Mouse (Mus musculus) ZHBTc4 (cell line): ENCODE measurements around the gene Mpv17l.

Source experiments
- DNase-seq: peaks from one replicate; pipeline ENCODE4 v3.0.0-alpha.2; 2011; ENCODE audit warnings: low read depth, low spot score

Mpv17l gene

DNA sequence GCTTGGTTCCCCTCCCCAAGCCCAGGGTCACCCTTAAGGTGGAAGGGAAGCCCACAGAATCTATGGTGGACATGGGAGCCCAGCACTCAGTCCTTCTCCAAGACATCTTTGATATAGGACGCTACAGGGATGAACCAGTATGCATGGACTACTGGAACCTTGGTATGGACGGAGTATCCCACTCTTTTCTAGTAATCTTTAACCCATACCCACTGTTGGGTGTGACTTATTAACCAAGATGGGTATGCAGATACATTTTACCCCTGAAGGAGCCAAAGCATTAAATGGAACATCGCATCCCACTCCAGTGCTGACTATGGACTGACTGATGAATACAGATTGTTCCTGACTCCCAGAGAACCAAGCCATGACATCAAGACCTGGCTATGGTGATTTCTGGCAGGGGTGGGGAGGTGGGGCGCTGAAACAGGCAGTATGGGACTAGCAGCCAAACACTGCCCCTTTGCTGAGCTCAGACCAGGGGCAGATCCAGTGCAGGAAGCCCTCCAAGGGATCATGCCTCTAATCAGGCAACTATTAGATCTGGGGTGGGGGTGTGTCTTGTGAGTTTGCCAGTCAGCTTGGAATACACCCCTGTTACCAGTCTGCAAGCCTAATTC is 24.6 kb downstream of the Mpv17l start:
- no peak for DNase-seq

DNA sequence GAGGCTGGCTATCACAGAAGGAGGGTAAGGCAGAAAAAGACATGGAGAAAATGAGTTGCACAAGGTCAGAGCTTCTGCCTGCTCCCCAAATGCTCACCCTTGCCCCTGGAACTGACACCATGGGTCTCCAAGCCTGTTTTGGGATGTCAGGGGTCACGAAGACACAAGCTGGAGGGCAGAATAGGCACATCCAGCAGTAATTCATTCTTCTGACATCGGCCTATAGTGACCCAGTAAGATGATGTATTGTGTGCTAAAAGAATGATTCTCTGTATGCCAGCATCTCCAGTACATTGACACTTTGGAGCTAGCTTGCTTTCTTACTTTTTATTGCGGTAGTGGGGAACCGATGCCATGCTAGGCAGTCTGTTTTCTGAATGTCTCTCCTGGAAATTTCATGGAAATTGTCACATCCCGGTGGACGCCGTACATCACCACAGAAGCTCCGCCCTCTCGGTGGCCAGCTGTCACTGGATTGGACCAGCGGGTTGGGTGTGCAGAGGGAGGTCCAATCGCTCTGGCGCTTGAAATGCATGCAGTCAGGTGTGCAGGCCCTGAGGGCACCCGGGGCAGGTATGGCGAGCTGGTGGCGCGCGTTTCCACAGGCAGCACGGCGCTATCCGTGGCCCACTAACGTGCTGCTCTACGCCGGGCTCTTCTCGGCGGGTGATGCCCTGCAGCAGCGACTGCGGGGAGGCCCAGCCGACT is 37.3 kb downstream of the Mpv17l start:
- peak; percentile 95 for DNase-seq

DNA sequence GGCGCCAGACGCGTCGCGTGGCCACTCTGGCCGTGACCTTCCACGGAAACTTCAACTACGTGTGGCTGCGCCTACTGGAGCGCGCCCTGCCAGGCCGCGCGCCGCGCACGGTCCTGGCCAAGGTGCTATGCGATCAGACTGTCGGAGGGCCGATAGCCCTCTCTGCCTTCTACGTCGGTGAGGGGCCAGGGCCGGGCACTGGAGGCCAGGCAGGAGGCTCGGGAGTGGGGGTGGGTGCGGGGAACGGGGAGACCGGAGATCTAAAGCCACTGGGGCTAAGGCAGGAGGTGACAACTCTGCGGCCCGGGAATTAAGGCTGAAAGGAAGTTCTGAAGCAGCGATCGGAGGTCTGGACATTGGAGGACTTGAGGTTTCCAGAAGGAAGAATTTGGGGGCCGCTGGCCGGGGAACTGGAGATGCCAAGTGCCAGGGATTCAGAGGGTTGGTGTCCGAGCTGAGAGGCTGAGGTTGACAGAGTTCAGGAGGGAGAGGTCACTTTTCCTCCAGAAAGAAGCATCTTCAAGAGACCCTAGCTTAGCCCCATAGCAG is 38.0 kb downstream of the Mpv17l start:
- DNase-seq: no peak

GRCm38 (mm10) chr16:13944178-13944577 is 41.2 kb downstream of the Mpv17l start:
- no peak for DNase-seq

DNA sequence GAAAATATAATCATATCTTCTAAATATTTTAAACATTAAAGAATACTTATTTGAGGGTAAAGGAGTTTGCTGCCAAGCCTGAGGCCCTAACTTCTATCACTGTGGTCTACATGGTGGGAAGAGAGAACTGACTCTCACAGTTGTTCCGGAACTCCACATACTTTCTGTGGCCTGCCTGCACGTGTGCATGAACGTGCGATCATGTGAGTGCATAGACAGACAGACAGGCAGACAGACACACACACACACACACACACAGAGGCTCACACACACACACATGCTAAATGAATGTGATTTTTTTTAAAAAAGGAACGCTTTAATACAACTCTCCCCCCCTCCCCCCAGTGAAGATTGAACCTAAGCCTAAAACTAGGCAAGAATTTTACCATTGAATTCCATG is 41.8 kb downstream of the Mpv17l start:
- no peak for DNase-seq

DNA sequence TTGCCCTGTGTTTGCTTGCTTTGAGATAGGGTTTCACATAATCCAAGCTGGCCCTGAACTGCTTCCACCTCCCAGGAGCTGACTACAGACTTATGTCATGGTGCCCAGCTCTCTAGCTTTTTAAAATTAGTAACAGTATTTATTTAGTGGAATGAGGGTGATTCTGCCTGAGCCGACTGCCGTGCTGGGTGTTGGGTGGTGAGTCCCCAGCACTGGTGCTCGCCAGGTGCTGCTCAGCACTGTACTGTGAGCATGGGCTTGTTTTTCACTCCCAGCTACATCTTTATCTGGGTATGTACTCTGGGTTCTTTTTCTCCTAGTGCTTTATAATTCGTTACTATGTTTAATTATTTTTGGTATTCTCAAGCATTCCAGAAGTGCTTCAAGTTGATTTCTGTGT is 42.2 kb downstream of the Mpv17l start:
- DNase-seq: no peak

- no peak for DNase-seq
Observed at GRCm38 (mm10) chr16:13946306-13946705, 43.3 kb downstream of the Mpv17l start.

- peak; percentile 69 for DNase-seq
Observed at GRCm38 (mm10) chr16:13951245-13951644, 48.3 kb downstream of the Mpv17l start.

DNA sequence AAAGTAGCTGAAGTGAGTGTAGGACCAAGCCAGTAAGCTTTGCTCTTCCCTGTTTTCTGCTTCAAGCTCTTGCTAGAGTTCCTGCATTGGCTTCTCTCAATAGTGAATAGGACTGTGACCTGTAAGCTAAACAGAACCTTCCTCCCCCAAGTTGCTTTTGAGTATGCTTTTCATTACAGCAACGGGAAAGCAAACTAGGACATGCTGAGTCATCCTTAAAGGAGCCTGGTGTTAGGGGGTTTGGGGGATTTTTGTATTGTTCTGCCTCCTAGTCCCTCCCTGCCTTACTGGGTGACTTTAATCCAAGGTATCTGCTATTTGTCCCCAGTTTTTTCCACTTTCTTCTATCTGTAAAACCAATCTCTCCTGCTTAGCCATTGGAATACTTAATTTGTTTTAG is 59.1 kb downstream of the Mpv17l start:
- DNase-seq: no peak

GRCm38 (mm10) chr16:13969096-13969495 is 66.1 kb downstream of the Mpv17l start:
- no peak for DNase-seq

- peak; percentile 79 for DNase-seq
Observed at GRCm38 (mm10) chr16:13972051-13972450, 69.1 kb downstream of the Mpv17l start.

DNA sequence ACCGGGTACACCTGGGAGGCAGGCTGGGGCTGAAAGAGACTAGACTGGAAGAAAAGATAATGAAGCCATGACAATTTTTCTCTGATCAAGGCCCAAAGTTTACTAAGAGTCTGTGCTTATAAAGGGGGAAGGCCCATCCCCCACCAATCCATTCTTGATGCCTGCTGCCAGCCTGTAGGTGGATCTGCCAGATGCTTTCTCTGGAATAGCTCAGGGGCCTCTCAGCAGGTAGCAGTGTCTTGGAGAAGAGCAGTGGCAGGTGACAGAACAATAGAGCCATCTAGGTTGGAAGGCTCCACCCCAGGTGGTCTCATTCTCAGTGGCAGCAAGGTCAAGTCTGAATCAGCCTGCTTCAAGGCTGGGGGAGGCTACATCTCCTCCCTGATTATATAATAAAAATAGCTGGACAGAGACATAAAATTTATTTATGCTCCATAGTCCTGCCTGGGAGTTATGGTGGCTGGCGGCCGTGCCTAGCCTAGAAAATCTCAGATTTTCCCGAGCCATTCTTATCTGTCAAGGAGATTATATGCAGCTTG is 73.5 kb downstream of the Mpv17l start:
- peak; percentile 87 for DNase-seq

- peak; percentile 90 for DNase-seq
Observed at GRCm38 (mm10) chr16:13977026-13977425, 74.1 kb downstream of the Mpv17l start.

DNA sequence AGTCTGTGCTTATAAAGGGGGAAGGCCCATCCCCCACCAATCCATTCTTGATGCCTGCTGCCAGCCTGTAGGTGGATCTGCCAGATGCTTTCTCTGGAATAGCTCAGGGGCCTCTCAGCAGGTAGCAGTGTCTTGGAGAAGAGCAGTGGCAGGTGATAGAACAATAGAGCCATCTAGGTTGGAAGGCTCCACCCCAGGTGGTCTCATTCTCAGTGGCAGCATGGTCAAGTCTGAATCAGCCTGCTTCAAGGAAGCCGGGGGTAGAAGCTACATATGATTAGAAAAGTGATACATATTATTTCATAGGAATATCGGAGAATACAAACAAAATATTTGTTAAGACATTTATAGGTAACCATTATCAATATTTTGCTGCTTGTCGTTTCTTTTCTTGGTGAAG is 78.8 kb downstream of the Mpv17l start:
- peak; percentile 83 for DNase-seq

- no peak for DNase-seq
Observed at GRCm38 (mm10) chr16:13983161-13983560, 80.2 kb downstream of the Mpv17l start.

DNA sequence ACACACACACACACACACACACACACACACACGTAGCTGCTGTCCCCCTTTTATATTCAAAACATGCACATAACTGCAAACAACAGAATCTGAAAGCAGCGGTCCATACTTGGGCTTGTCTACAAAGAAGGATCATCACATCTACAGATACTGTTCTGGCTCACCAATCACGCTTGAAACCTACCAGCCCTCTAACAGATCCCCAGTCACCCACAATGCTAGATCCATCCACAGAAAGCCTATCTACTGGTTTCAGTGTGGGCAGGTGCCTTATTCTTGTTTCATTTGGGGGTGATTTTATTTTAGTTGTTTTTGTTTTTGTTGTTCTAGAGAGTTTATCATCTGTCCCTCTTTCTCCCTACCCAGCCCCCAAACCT is 83.2 kb downstream of the Mpv17l start:
- DNase-seq: peak; percentile 39

- peak; percentile 96 for DNase-seq
Observed at GRCm38 (mm10) chr16:13986574-13987478, 83.9 kb downstream of the Mpv17l start, which contains the start of the genes 2900011O08Rik and Ifitm7. Gene 2900011O08Rik (plus strand): TSS chr16:13986604. Gene Ifitm7 (minus strand): TSS chr16:13986888.

DNA sequence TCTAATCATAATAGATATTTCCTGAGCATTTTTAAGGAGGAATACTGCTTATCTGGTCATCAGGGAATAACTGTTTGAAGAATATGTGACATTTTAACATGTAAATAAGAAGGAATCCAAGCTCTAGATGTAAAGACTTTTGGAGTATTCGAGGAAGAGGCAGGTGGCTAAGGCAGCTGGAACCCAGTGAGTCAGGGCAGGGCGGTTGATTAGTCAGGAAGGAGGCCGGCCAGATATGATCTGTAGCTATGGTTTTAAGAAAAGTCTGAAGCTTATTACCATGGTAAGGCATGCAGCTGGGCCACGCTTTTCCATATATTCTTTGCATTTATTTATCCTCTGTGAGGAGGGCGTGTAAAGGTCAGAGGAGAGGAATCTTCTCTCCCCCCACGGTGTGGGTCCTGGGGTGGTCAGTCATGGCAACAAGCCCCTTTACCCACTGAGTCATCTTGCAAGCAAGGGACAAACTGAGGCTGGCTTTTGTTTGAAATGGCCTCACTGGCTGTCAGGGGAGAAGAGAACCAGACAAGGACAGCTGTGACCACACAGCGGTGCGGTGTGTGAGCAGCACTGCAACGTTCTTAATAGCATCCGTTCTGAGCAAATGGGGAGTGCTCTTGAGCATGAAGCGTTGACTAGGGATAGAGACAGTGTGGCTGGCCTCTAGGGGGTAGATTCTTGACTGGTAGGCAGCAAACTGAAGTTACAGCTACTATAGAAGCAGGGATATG is 89.7 kb downstream of the Mpv17l start:
- DNase-seq: no peak

- no peak for DNase-seq
Observed at GRCm38 (mm10) chr16:13994076-13994475, 91.1 kb downstream of the Mpv17l start.

DNA sequence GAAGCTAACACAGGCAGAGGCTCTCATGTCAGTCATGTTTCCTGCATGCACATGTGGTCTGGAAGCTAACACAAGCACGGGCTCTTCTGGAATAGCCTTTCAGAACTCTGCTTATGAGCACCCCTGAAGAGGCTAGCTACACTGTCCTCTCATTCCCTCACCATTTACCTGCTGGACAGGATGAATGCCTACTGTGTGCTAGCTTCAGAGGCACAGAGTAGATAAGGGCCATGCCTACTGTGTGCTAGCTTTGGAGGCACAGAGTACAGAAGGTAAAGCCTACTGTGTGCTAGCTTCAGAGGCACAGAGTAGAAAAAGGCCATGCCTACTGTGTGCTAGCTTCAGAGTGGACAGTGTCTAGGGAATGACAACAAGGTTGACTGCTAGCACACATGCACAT is 91.5 kb downstream of the Mpv17l start:
- DNase-seq: no peak
